Mouse (Mus musculus) liver, postnatal 0 days (tissue): ENCODE results near the gene Adamts4.

Experiments
- CTCF ChIP-seq: sonication (generic); IDR thresholded peaks from 2 replicates; pipeline ENCODE4 v1.5.1; 2016; ENCODE audit warnings: antibody characterized with exemption, low read depth
- EP300 ChIP-seq: IDR thresholded peaks from 2 replicates; pipeline ENCODE4 v1.6.1; 2016; ENCODE audit warnings: antibody characterized with exemption, low read depth, mild to moderate bottlenecking

DNA sequence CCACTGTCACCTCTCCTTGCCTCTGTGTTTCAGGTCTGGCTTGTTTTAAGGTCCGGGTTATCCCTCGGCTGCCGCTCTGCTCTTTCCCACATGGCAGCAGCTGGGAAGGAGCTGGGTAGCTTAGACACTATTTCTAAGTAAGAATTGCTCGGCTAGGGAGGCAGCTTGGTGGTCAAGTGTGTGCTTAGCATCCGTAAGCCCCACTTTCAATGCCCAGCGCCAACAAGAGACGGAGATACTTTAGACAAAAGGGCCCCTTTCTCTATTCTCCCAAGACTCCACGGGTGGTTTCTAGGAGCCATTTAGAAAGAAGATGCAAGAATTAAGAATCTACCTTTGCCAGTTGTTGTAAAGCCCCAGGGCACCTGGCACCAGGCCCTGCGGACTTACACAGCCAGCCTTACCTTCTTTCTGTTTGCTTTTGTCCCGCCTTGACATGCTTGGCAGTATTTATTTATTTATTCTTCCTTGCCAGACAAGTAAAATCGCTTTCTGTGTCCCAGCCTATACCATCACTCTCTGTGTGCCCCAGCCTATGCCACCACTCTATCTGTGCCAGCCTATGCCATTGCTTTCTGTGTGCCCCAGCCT is 25.0 kb downstream of the Adamts4 start:
- TF ChIP-seq CTCF (no peak), EP300 (no peak)
